Mouse (Mus musculus) left cerebral cortex, postnatal 4 days (tissue): Measurements from ENCODE around the gene Cxcl2. TPM values are rescaled to one million over a fixed set of nuclear protein-coding genes. Genes with fewer than 3 reads are reported as not detected.
A peak's percentile ranks its signal among the peaks of the same experiment; 100 is the strongest.

Experiments used
- DNase-seq: peaks from one replicate; pipeline ENCODE4 v3.0.0-alpha.2; 2022
- intact Hi-C: fragments of 180-260 bp; cut with DNase I; formaldehyde crosslinking; loops from one replicate; pipeline ENCODE4 v1.15.1; 2025
- total RNA-seq, 2 experiments: library from RNA; stranded (reverse); gene quantifications; 2 replicates each; pipeline ENCODE4 v1.2.3; 2021

Gene Cxcl2
- total RNA-seq = not detected

GRCm38 (mm10) chr5:90903339-90904020 is at the start of gene Cxcl2:
TSS of gene Cxcl2 (plus strand) at chr5:90903871.
- intact Hi-C loops = loop anchor here (10.0 kb wide), 1 partner anchor 309 kb away; no protein-coding TSS in a partner anchor
- DNase-seq = no peak

- no peak for DNase-seq
- intact Hi-C loops = no loop called here
Measured at GRCm38 (mm10) chr5:90855308-90856230, 48.1 kb upstream of the Cxcl2 start.

DNA sequence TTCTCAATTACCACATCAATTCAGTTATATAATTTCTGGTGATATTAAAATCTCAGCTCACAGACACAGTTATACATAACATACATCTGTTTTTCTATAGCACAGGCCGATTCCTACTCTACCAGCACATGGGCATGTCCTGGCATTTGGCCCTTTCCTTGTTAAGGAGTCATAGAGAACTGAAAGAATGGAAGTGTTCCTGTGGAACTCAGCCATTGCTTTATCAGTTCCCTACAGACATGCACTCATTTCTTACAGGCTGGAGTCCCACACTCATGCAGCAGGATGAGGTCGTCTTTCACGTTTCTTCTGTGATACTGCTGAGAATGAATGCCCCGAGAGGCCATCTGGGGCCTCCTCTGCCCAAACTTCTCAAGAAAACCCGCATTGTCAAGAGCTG is 46.2 kb upstream of the Cxcl2 start:
- intact Hi-C loops = no loop called here
- DNase-seq = no peak

GRCm38 (mm10) chr5:90858429-90858828 is 45.2 kb upstream of the Cxcl2 start:
- intact Hi-C loops = no loop called here
- DNase-seq = no peak

GRCm38 (mm10) chr5:90859031-90859430 is 44.6 kb upstream of the Cxcl2 start:
- no peak for DNase-seq

GRCm38 (mm10) chr5:90861876-90862375 is 41.7 kb upstream of the Cxcl2 start:
- DNase-seq = no peak
- intact Hi-C loops = no loop called here

More at GRCm38 (mm10) chr5:90859031-90859430, 44.6 kb upstream of the Cxcl2 start:
- intact Hi-C loops = no loop called here

DNA sequence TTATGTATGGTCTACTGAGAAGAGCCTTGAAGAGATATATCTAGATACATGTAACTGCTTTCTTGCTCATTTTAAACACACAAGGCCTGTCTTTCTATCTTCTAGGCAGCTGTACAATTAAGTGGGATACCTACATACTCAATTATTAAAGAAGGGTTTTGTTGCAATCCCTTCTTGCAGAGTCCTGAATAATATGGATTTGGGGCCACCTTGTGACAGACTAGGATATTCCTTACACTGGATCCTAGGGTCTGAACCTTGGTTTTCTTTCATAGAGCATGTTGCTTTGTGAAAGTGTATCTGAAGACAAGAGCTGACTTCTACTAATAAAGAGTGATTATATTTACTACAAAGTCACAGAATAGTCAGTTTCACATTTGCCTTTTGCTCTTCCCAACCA is 36.9 kb upstream of the Cxcl2 start:
- DNase-seq = no peak
- intact Hi-C loops = no loop called here

DNA sequence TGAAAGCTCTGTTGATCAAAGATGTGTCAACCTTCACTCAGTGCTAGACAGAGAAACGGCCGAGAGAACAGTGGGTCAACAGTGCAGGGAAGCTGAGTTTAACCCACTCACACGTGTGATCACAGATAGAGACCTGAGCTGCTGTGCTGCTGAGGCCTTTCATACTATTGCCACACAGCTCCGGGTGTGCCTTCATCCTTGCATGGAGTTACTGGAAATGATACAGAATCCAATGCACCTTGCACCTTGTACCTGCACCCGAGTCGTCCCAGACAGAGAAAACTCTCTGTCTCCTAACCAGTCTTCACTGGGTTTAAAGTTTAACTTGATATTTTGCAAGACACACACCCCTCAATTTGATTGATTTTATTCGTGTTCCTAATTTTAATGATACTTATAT is 31.3 kb upstream of the Cxcl2 start:
- intact Hi-C loops = no loop called here
- DNase-seq = no peak

DNA sequence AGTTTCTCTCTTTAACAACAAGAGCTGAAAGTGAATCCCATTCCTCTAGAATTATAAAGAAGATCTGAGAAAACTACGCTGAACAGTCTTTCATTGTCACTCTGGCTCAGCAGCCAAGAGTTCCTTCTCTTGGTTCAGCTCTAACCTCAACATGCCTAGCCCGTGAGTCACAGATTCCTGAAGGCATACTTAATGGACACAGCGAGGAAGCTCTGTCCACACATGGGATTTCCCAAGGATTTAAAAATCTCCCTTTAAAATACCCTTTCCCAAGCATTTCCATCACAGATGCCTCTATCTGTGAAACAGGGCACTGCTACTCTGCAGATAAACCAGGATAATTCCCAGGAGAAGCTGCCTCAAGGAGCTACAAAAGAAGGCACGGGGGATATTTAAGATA is 27.6 kb upstream of the Cxcl2 start:
- DNase-seq = no peak
- intact Hi-C loops = no loop called here

GRCm38 (mm10) chr5:90876471-90877172 is 27.0 kb upstream of the Cxcl2 start:
- intact Hi-C loops = no loop called here
- DNase-seq = no peak

- intact Hi-C loops = no loop called here
- no peak for DNase-seq
Measured at GRCm38 (mm10) chr5:90877173-90877512, 26.5 kb upstream of the Cxcl2 start.

DNA sequence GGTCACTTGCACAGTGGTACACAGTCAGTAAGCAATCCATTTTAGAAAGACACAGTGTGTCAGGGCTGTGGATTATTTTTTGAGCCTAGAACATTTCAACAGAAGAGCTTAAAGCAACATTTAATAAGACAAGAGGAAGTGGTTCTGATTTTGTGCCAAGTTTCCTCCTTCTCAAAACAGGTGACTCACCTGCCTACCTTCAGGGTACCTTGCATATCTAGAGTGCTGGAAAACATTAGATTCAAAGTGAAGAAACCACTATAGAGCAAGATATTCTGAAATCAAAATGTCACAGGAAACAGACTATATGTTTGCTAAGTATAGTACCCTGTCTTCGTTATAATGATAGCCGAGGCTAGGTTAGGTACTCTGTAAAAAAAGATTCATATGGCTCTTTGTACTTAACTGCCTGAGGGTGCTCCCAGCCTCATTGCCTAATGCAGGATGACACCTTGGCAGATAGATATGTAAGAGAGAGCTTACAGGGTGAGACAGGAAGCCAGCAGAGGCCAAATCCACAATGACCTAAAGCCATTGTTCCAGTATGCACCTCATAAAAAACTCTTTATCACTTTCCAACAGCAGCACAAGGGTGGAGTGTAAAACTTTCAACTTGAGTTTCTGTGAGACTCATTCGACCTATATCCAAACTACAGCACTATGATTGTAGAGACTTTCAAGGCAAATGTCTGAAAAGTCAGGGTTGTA is 24.2 kb upstream of the Cxcl2 start:
- intact Hi-C loops = no loop called here
- no peak for DNase-seq

- intact Hi-C loops = no loop called here
- no peak for DNase-seq
Measured at GRCm38 (mm10) chr5:90880335-90880850, 23.3 kb upstream of the Cxcl2 start.

DNA sequence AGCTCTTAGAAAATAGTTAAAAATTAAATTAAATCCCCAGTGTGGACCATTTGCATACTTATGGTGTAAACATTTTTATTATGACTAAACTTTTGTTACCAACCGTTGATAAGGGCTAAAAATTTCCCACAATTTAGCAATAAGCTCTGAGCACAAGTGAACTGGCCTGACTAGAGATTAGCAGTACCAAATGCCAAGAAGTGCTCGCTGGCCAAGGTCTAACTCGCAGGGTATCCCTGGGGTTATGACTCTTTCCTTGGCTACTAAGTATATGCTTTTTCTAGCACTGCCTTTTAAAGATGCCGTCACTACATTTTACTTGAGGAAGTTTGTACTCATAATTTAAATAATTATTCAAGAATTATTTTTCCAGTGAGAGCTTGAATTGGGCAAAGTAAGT is 22.6 kb upstream of the Cxcl2 start:
- no peak for DNase-seq
- intact Hi-C loops = no loop called here

- no peak for DNase-seq
- intact Hi-C loops = no loop called here
Measured at GRCm38 (mm10) chr5:90881682-90882081, 22.0 kb upstream of the Cxcl2 start.

DNA sequence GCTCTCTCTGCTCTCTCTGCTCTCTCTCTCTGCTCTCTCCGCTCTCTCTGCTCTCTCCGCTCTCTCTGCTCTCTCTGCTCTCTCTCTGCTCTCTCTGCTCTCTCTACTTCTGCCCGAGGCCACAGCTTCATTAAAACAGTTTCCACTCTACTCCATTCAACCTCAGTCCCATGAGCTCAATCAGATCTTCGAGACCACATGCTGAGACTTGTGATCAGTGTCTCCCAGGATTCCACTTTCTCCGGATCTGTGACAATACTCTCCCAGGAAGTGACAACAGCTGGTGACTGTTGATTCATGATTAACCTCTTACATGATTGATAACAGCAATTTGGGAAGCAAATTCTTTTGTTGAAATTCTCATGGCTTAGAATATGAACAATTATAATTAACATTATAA is 21.5 kb upstream of the Cxcl2 start:
- intact Hi-C loops = no loop called here
- DNase-seq = no peak

- intact Hi-C loops = no loop called here
Measured at GRCm38 (mm10) chr5:90884628-90885242, 18.9 kb upstream of the Cxcl2 start.

GRCm38 (mm10) chr5:90888661-90889060 is 15.0 kb upstream of the Cxcl2 start:
- intact Hi-C loops = no loop called here
- DNase-seq = peak; percentile 24

More at GRCm38 (mm10) chr5:90884628-90885242, 18.9 kb upstream of the Cxcl2 start:
- peak; percentile 22 for DNase-seq

GRCm38 (mm10) chr5:90890519-90891463 is 12.9 kb upstream of the Cxcl2 start, which contains the start of gene Cxcl1:
TSS of gene Cxcl1 (plus strand) at chr5:90891241.
- intact Hi-C loops = no loop called here
- peak; percentile 33 for DNase-seq
